Mouse (Mus musculus) limb, embryonic 12.5 days (tissue): ENCODE data around the gene Zyg11a. TPM values are rescaled to one million over a fixed set of nuclear protein-coding genes. Genes with fewer than 3 reads are reported as not detected.

Experiments
- ATAC-seq: fragments of 200-750 bp; cut with Nextera tagmentation; 2 replicates; pipeline ENCODE4 v1.8.0; 2017; ENCODE audit warnings: low read depth, moderate TSS enrichment; ENCODE audit not compliant: insufficient number of reproducible peaks, insufficient read depth, low FRiP score, low TSS enrichment
- H3K27ac ChIP-seq: fragments of 300-500 bp; sonication (generic); 2 replicates; pipeline ENCODE4 v1.5.1; 2016; ENCODE audit warnings: mild to moderate bottlenecking, moderate library complexity
- H3K27me3 ChIP-seq: fragments of 300-500 bp; sonication (generic); 2 replicates; pipeline ENCODE4 v1.6.1; 2016; ENCODE audit warnings: mild to moderate bottlenecking, moderate library complexity
- H3K36me3 ChIP-seq: fragments of 300-500 bp; sonication (generic); 2 replicates; pipeline ENCODE4 v1.6.1; 2016; ENCODE audit warnings: mild to moderate bottlenecking, moderate library complexity
- H3K4me1 ChIP-seq: fragments of 300-500 bp; sonication (generic); replicated peaks from 2 replicates; pipeline ENCODE4 v1.6.1; 2016
- H3K4me2 ChIP-seq: fragments of 300-500 bp; sonication (generic); 2 replicates; pipeline ENCODE4 v1.6.1; 2016; ENCODE audit warnings: mild to moderate bottlenecking, moderate library complexity
- H3K4me3 ChIP-seq: fragments of 300-500 bp; sonication (generic); replicated peaks from 2 replicates; pipeline ENCODE4 v1.5.1; 2016; ENCODE audit warnings: mild to moderate bottlenecking
- H3K9ac ChIP-seq: fragments of 300-500 bp; sonication (generic); replicated peaks from 2 replicates; pipeline ENCODE4 v1.6.1; 2016; ENCODE audit warnings: mild to moderate bottlenecking, moderate library complexity
- H3K9me3 ChIP-seq: fragments of 300-500 bp; sonication (generic); 2 replicates; pipeline ENCODE4 v1.6.1; 2016; ENCODE audit warnings: mild to moderate bottlenecking, moderate library complexity
- WGBS: fragments of 180-500 bp; shearing (Covaris S2); methylation state at CpG from one replicate; pipeline ENCODE4 v1.1.7; 2016; 5-methylcytosine and 5-hydroxymethylcytosine counted together
- polyA plus RNA-seq: library from polyadenylated mRNA; unstranded; fragments of >200 nt; fragmentation: Nextera tagmentation; extraction: Ambion mirVana; gene quantifications from 2 replicates; pipeline ENCODE4 v1.2.1, GENCODE M21; 2016

The Zyg11a gene
- polyA plus RNA-seq, result 0.14 TPM in 1 of 2 replicates, not detected in the other

DNA sequence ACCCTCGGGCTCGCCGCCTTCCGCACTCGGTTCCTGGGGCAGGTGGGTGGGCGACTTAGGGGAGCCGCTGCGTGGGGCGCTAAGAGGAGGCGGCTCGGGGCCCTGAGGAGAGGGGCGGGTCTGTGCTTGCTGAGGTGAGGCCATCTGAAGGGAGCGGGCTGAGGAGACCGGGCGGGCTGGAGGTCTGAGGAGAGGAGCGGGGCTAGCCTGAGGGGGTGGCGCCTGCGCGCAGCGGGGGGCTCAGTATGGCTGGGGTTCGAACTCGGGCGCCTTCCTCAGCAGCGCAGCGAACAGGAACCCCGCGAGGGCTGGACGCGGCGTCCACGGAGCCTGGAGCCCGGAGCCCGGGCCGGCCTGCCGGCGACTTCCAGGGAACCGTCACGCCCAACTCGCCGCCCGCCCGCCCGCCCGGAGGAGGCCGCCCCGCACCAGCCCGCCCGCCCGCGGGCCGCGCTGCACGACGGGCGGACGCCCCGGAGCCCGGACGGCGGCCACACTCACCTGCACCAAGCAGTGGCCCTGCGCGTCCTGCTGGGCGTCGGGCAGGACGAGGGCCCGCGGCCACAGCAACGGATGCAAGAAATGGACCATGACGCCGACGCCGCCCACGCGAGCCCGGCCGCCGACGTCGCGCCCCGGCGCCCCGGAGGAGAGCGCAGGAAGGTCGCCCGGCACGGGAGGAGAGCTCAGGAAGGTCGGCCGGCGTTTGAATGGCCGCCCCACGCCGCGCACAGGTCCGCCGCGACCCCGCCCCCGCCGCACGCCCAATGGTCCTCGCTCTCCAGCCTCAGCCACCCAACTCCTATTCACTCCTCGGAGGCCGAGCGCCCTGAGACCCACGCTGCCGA is at the start of gene Zyg11a:
Zyg11a (minus strand) TSS at position 717 of the 848 bp plus-strand sequence.
- Histone ChIP-seq H3K9ac (peak within 1 kb of the TSS; percentile 44), H3K27ac (no peak within 1 kb of the TSS), H3K9me3 (no peaks in the 10 kb centered on the region), H3K4me1 (peaks cover 14% of the 10 kb centered on the region), H3K36me3 (no peaks in the 10 kb centered on the region), H3K4me3 (peak within 1 kb of the TSS; percentile 51), H3K4me2 (peak within 1 kb of the TSS; percentile 67), H3K27me3 (peaks cover 58% of the 10 kb centered on the region)
- peak; percentile 81; the same call in 1 of the 2 replicates for ATAC-seq
- 2% methylated on average over 83 of the region's 107 CpGs for WGBS

DNA sequence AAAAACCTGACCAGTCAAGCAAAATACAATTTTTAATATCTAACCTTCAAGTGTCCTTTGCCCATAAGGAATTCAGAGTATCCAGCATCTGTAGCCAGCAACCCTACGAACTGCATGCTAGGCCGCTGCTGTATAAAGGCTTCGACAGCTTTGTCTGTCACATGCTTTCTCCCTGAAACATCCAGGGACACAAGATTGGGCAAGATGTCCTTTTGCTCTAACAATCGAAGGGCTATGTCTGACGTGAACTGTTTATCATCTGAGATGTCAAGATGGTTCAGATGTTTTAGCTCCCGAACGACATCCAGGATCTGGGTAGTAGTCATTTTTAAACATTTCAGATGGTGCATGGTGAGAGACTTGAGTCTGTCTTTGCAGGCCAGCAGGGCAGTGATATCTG is 47.9 kb upstream of the Zyg11a start:
- WGBS, result 91% methylated on average over 7 of the region's 7 CpGs
- Histone ChIP-seq H3K9me3 (no peaks in the 10 kb centered on the region), H3K9ac (no peak overlapping the region), H3K36me3 (peaks cover 68% of the 10 kb centered on the region), H3K27ac (no peak overlapping the region), H3K27me3 (no peaks in the 10 kb centered on the region), H3K4me3 (no peak overlapping the region), H3K4me2 (no peak overlapping the region), H3K4me1 (no peaks in the 10 kb centered on the region)
- ATAC-seq, result no peak

DNA sequence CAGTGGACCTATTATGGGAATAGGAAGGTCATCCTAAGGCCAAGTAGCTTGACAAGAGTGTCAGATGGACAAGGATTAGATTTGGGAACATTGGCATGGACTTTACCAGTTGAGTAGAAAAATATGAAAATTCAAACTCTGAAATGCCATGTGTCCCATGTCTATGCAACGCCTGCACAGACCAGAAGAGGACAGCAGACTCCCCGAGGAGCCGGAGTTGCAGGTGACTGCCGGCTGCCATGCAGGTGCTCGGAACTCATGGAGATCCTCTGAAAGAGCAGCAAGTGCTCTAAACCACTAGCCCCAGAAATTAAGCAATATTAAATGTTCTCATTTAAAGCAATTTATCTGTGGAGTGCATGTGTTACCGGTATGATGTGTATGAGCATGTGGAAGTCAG is 35.5 kb upstream of the Zyg11a start:
- no peak overlapping the region for H3K4me3 ChIP-seq
- H3K4me2 ChIP-seq, result no peak overlapping the region
- peaks cover 94% of the 10 kb centered on the region for H3K36me3 ChIP-seq
- no peak for ATAC-seq
- peaks cover 3% of the 10 kb centered on the region; the same call in 1 of the 2 replicates for H3K9me3 ChIP-seq
- WGBS, result 91% methylated on average over 6 of the region's 6 CpGs
- no peaks in the 10 kb centered on the region for H3K4me1 ChIP-seq
- H3K9ac ChIP-seq, result no peak overlapping the region
- H3K27me3 ChIP-seq, result no peaks in the 10 kb centered on the region
- no peak overlapping the region for H3K27ac ChIP-seq

DNA sequence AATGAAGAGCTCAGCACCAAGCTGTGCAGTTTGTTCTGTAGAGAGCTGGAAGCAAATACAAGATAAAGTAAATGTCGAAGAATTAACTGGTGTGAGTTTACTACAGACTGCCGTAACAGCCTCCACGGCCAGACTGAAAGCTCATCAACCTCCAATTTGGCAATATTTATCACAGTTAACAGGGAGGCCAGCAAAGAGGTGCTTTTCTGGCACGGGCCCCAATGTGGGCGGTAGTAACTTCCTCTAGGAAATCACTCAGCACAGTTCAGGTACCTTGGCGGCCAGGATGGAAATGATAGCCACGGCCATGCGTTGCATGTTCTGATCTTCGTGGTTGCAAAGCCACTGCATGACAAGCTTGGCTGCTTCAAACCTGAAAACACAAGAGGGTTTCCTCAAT is 32.7 kb upstream of the Zyg11a start:
- Histone ChIP-seq H3K27ac (no peak overlapping the region), H3K9ac (no peak overlapping the region), H3K4me2 (no peak overlapping the region), H3K36me3 (peaks cover 76% of the 10 kb centered on the region), H3K27me3 (no peaks in the 10 kb centered on the region), H3K4me1 (no peaks in the 10 kb centered on the region), H3K4me3 (no peak overlapping the region), H3K9me3 (peaks cover 3% of the 10 kb centered on the region; the same call in 1 of the 2 replicates)
- no peak for ATAC-seq
- 97% methylated on average over 9 of the region's 9 CpGs for WGBS

DNA sequence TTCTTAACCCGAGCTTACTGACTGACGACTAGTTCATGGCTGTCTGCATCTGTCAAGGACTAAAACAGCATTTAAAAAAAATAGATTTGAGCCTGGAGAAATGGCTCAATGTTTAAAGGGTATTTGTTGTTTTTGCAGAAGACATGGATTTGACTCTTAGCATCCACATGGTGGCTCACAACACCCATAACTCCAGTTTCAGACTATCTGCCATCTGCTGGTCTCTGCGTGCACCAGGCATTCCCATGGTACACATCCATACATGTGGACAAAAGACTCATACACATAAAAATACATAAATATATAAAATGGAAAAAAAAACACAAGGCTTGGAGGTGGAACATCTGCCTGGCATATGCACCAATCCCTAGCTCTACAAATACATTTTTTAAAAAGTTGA is 31.5 kb upstream of the Zyg11a start:
- H3K9ac ChIP-seq, result no peak overlapping the region
- 89% methylated on average over 3 of the region's 3 CpGs for WGBS
- H3K9me3 ChIP-seq, result peaks cover 3% of the 10 kb centered on the region; the same call in 1 of the 2 replicates
- H3K4me1 ChIP-seq, result no peaks in the 10 kb centered on the region
- H3K27ac ChIP-seq, result no peak overlapping the region
- H3K4me3 ChIP-seq, result no peak overlapping the region
- no peak overlapping the region for H3K4me2 ChIP-seq
- peaks cover 76% of the 10 kb centered on the region for H3K36me3 ChIP-seq
- ATAC-seq, result no peak
- H3K27me3 ChIP-seq, result no peaks in the 10 kb centered on the region

DNA sequence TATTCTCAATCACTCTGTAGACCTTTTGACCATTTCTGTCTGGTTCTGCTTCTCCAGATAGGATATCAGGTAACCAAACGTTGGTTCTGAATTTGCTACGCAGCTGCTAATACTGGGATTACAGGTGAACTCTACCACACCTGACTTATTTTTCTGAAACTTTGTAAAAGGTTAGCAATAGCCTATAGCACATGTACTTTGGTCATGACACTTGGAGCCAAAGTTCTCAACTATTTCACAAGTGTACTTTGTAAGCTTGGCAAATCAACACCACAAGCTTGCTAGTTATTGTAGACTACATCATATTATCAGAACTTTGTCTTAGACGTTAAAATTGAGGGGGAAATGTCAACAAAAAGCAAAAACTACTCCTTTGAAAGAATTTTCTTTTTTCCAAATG is 15.8 kb upstream of the Zyg11a start:
- no peak for ATAC-seq
- no peaks in the 10 kb centered on the region for H3K4me1 ChIP-seq
- no peaks in the 10 kb centered on the region for H3K27me3 ChIP-seq
- H3K4me3 ChIP-seq, result no peak overlapping the region
- H3K4me2 ChIP-seq, result no peak overlapping the region
- H3K9me3 ChIP-seq, result no peaks in the 10 kb centered on the region
- 94% methylated on average over 3 of the region's 3 CpGs for WGBS
- no peak overlapping the region for H3K27ac ChIP-seq
- no peak overlapping the region for H3K9ac ChIP-seq
- peaks cover 55% of the 10 kb centered on the region for H3K36me3 ChIP-seq

DNA sequence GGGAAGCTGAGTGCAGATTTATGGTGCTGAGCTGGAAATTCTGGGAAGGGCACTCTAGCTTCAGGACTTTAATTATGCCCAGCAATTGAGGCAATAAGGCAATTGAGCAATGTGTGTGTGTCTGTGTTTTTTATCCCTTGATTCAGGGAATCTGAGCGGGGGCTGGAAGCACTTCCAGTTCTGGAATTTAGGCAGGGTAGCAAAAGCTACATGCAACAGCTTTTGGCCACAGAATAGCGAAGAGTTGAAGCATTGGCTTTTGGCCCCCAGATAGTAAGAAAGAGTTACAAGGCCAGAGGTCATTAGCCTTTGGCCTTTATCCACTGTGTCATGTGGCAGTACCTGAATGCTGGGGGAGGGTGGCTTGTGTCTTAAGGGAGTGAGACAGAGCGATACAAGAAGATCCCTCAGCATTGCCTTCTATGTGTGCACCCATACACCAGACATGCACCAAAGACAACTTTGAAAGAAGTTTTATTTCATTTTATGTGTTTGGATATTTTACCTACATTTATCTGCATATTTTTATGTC is 7.6 kb upstream of the Zyg11a start:
- 32% methylated on average over 3 of the region's 3 CpGs for WGBS
- H3K4me3 ChIP-seq, result no peak overlapping the region
- no peaks in the 10 kb centered on the region for H3K36me3 ChIP-seq
- no peak overlapping the region for H3K9ac ChIP-seq
- no peaks in the 10 kb centered on the region for H3K4me1 ChIP-seq
- H3K27me3 ChIP-seq, result no peaks in the 10 kb centered on the region
- no peak overlapping the region for H3K4me2 ChIP-seq
- no peaks in the 10 kb centered on the region for H3K9me3 ChIP-seq
- no peak overlapping the region for H3K27ac ChIP-seq
- no peak for ATAC-seq

DNA sequence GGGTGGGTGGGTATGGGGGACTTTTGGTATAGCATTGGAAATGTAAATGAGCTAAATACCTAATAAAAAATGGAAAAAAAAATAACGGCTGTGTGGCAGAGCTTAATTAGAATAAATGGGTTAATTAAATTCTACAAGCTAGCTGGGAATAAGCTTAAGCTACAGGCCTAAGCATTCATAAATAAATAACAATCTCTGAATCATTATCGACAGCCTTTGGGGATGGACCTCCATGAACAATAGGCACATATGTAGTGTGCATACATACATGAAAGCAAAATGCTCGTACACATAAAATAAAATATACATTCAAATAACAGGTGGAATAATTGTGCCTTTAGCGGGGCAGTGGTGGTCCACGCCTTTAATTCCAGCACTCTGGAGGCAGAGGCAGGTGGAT is 4.7 kb upstream of the Zyg11a start:
- no peak overlapping the region for H3K27ac ChIP-seq
- no peaks in the 10 kb centered on the region for H3K36me3 ChIP-seq
- H3K27me3 ChIP-seq, result peaks cover 26% of the 10 kb centered on the region
- no peak overlapping the region for H3K9ac ChIP-seq
- 84% methylated on average over 5 of the region's 5 CpGs for WGBS
- peaks cover 12% of the 10 kb centered on the region for H3K4me1 ChIP-seq
- H3K4me3 ChIP-seq, result no peak overlapping the region
- no peak for ATAC-seq
- H3K9me3 ChIP-seq, result no peaks in the 10 kb centered on the region
- no peak overlapping the region for H3K4me2 ChIP-seq

DNA sequence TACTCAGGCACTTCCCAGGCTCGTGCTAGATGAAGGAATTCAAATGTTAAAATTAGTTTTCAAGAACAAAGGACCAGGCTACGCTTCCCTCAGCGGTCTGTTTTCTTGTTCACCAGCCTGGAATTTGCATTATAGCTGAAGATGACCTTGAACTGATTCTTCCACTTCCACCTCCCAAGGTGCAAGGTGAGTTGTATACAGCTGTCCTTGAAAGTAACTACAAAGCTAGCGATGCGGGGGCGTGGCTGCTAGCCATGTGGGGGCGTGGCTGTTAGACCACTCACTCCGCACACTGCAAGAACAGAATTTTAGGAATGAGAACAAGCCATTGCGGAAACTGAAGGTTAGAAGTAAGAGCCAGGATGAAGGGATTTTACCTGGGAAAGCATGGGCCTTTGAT is 1.2 kb upstream of the Zyg11a start:
- no peak for ATAC-seq
- Histone ChIP-seq H3K27ac (no peak overlapping the region), H3K36me3 (no peaks in the 10 kb centered on the region), H3K4me2 (peak overlapping the region; percentile 32), H3K27me3 (peaks cover 58% of the 10 kb centered on the region), H3K4me3 (peak overlapping the region; percentile 11; the same call in 1 of the 2 replicates), H3K9me3 (no peaks in the 10 kb centered on the region), H3K4me1 (peaks cover 14% of the 10 kb centered on the region), H3K9ac (no peak overlapping the region)
- WGBS, result 5% methylated on average over 9 of the region's 9 CpGs

DNA sequence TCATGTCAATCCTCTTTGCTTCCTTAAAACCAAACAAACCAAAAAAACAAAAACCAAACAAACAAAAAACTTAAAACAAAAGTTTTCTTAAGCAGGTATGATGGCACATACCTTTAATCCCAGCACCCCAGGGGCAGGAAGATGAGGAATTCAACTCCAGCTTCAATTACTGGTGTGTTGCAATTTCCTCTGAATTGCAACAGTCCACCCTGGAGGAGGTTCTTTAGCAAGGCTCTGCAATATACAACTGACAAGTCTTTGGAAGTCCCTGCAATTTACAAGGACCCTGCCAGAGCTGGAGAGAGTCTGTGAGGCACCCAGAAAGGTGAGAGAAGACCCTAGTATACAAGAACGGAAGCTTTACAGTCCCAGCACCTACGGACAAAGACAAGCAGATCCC is 4.8 kb downstream of the Zyg11a start:
- WGBS, result 81% methylated on average over 2 of the region's 2 CpGs
- peaks cover 37% of the 10 kb centered on the region for H3K27me3 ChIP-seq
- no peak overlapping the region for H3K9ac ChIP-seq
- H3K36me3 ChIP-seq, result no peaks in the 10 kb centered on the region
- no peaks in the 10 kb centered on the region for H3K9me3 ChIP-seq
- H3K4me2 ChIP-seq, result no peak overlapping the region
- ATAC-seq, result no peak
- no peak overlapping the region for H3K4me3 ChIP-seq
- H3K4me1 ChIP-seq, result peaks cover 8% of the 10 kb centered on the region
- H3K27ac ChIP-seq, result no peak overlapping the region

DNA sequence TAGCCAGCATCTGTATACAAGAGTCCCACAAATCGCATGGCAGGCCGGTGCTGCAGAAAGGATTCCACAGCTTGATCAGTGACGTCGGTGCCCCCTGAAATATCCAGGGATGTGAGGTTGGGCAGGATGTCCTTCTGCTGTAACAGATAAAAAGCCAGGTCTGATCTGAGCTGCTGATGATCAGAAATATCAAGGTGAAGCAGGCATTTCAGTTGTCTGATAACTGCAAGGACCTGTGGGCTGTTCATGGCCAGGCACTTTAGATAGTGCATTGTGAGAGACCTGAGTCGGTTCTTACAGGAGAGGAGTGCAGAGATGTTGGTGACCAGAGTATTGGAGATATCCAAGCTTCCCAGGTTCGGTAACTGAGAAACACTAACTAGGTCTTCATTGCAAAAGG is 13.2 kb downstream of the Zyg11a start:
- WGBS, result 90% methylated on average over 6 of the region's 6 CpGs

More for the DNA sequence above, 13.2 kb downstream of the Zyg11a start:
- Histone ChIP-seq H3K36me3 (no peaks in the 10 kb centered on the region), H3K4me1 (peaks cover 6% of the 10 kb centered on the region; the same call in 1 of the 2 replicates), H3K27ac (no peak overlapping the region), H3K27me3 (no peaks in the 10 kb centered on the region), H3K4me3 (no peak overlapping the region), H3K9ac (no peak overlapping the region), H3K4me2 (no peak overlapping the region), H3K9me3 (no peaks in the 10 kb centered on the region)
- ATAC-seq, result no peak
